Mouse (Mus musculus): ENCODE data around the gene Runx1.

- TF ChIP-seq POLR2A (IDR thresholded peaks at IDR 0.05; ENCODE audit: control insufficient read depth, low read depth, low read length) (no peak), CTCF (IDR thresholded peaks at IDR 0.05; ENCODE audit: control insufficient read depth, insufficient read depth, insufficient replicate concordance, low read depth, low read length) (no peak)
These were observed 234.2 kb downstream of the Runx1 start for GRCm38 (mm10) chr16:92591783-92592182.
